In genomic region chr6:148441871-148442270, GRCm38 (mm10) we compare ENCODE assay signal across 9 mouse cellular contexts. TPM values are rescaled to one million over a fixed set of nuclear protein-coding genes. Genes with fewer than 3 reads are reported as not detected.
DNase-seq lines count a peak whose midpoint lies in the region; ATAC-seq and TF ChIP-seq lines count a peak whose summit lies in the region.
"Had no signal": no experiment of that assay in that cellular context is flagged by ENCODE, and none has a peak within 500 bp of the region (broad histone marks: within the 10 kb centered on the region; RNA-seq: fewer than 3 reads in every experiment).

No protein-coding gene starts in this region.

- peak; percentile 12 for DNase-seq in lung, embryonic 14.5 days
- DNase-seq in lung, postnatal 14 days: no peak

- H3K27me3 ChIP-seq in lung, embryonic 14.5 days (ENCODE audit: insufficient read depth, low read length): peaks cover 39% of the 10 kb centered on the region
- H3K27me3 ChIP-seq in heart, embryonic 12.5 days (replicated peaks): peaks cover 23% of the 10 kb centered on the region
- H3K27me3 ChIP-seq in kidney, embryonic 15.5 days: peaks cover 61% of the 10 kb centered on the region
- H3K27me3 ChIP-seq in stomach, embryonic 14.5 days (ENCODE audit: control insufficient read depth, insufficient read depth, low read length): no peaks in the 10 kb centered on the region

- no peak overlapping the region for H3K27ac ChIP-seq in lung, embryonic 14.5 days (ENCODE audit: low read depth)
- H3K27ac ChIP-seq in heart, embryonic 12.5 days (ENCODE audit: poor library complexity, severe bottlenecking): no peak overlapping the region
- no peak overlapping the region for H3K27ac ChIP-seq in kidney, embryonic 15.5 days
- H3K27ac ChIP-seq in stomach, embryonic 14.5 days (ENCODE audit: low read length): no peak overlapping the region

- H3K36me3 ChIP-seq in lung, embryonic 14.5 days (ENCODE audit: insufficient read depth): no peaks in the 10 kb centered on the region
- no peaks in the 10 kb centered on the region for H3K36me3 ChIP-seq in heart, embryonic 12.5 days
- no peaks in the 10 kb centered on the region for H3K36me3 ChIP-seq in kidney, embryonic 15.5 days
- H3K36me3 ChIP-seq in stomach, embryonic 14.5 days (ENCODE audit: control insufficient read depth, insufficient read depth, low read length): no peaks in the 10 kb centered on the region

- TF ChIP-seq CTCF in lung, embryonic 14.5 days (IDR thresholded peaks at IDR 0.05; ENCODE audit: low read depth): no peak

- peak overlapping the region; percentile 67 for H3K4me3 ChIP-seq in lung, embryonic 14.5 days (ENCODE audit: low read depth, low read length)
- H3K4me3 ChIP-seq in heart, embryonic 12.5 days: no peak overlapping the region; the same call in 1 of the 2 replicates
- H3K4me3 ChIP-seq in kidney, embryonic 15.5 days (replicated peaks): peak overlapping the region; percentile 73
- peak overlapping the region; percentile 65 for H3K4me3 ChIP-seq in stomach, embryonic 14.5 days (ENCODE audit: low read depth, low read length)
- H3K4me3 ChIP-seq: erythroblast, embryonic 14.5 days had no signal

- no peak for ATAC-seq in lung, embryonic 14.5 days (ENCODE audit: insufficient read depth)
- no peak for ATAC-seq in heart, embryonic 12.5 days (ENCODE audit: insufficient number of reproducible peaks, low FRiP score)
- no peak for ATAC-seq in kidney, embryonic 15.5 days (replicated peaks; ENCODE audit: low FRiP score)
- no peak for ATAC-seq in stomach, embryonic 14.5 days (ENCODE audit: insufficient number of reproducible peaks, insufficient read depth, low FRiP score, low read depth)
- ATAC-seq in activated CD4-positive, CD25-positive, alpha-beta regulatory T cell, adult 4 months: no peak
- ATAC-seq in cerebellum, adult (ENCODE audit: insufficient number of reproducible peaks, low FRiP score, low TSS enrichment): no peak
- ATAC-seq in frontal cortex, adult (ENCODE audit: low TSS enrichment): no peak

- 14% methylated on average over 5 of the region's 5 CpGs for WGBS in lung, embryonic 14.5 days
- WGBS in heart, embryonic 12.5 days: 8% methylated on average over 5 of the region's 5 CpGs
- WGBS in kidney, embryonic 15.5 days: 10% methylated on average over 5 of the region's 5 CpGs
- 8% methylated on average over 5 of the region's 5 CpGs for WGBS in stomach, embryonic 14.5 days

- no peaks in the 10 kb centered on the region for H3K9me3 ChIP-seq in lung, embryonic 14.5 days (ENCODE audit: low read depth, low read length)
- no peaks in the 10 kb centered on the region for H3K9me3 ChIP-seq in heart, embryonic 12.5 days (replicated peaks)
- H3K9me3 ChIP-seq in kidney, embryonic 15.5 days (replicated peaks): no peaks in the 10 kb centered on the region
- no peaks in the 10 kb centered on the region for H3K9me3 ChIP-seq in stomach, embryonic 14.5 days (ENCODE audit: control insufficient read depth, low read depth, low read length)

- no peak overlapping the region for H3K9ac ChIP-seq in lung, embryonic 14.5 days
- H3K9ac ChIP-seq in heart, embryonic 12.5 days: no peak overlapping the region
- H3K9ac ChIP-seq in kidney, embryonic 15.5 days: no peak overlapping the region
- H3K9ac ChIP-seq in stomach, embryonic 14.5 days (replicated peaks; ENCODE audit: low read depth, low read length): no peak overlapping the region

- H3K4me2 ChIP-seq in lung, embryonic 14.5 days: peak overlapping the region; percentile 96
- peak overlapping the region; percentile 83 for H3K4me2 ChIP-seq in heart, embryonic 12.5 days
- peak overlapping the region; percentile 97 for H3K4me2 ChIP-seq in kidney, embryonic 15.5 days
- peak overlapping the region; percentile 91 for H3K4me2 ChIP-seq in stomach, embryonic 14.5 days (replicated peaks; ENCODE audit: low read depth, low read length)

- H3K4me1 ChIP-seq in lung, embryonic 14.5 days (ENCODE audit: insufficient read depth): no peaks in the 10 kb centered on the region
- H3K4me1 ChIP-seq in heart, embryonic 12.5 days (replicated peaks): peaks cover 31% of the 10 kb centered on the region
- H3K4me1 ChIP-seq in kidney, embryonic 15.5 days: peaks cover 33% of the 10 kb centered on the region
- H3K4me1 ChIP-seq in stomach, embryonic 14.5 days (ENCODE audit: control insufficient read depth, insufficient read depth, low read length): peaks cover 5% of the 10 kb centered on the region; the same call in 1 of the 2 replicates

RNA-seq across cellular contexts. Expression of gene Tmtc1, which starts 2.3 kb away (rescaled TPM):
- 3.6 and 4.4 TPM in 2 replicates for polyA plus RNA-seq in lung, embryonic 14.5 days (2014; fragmentation: Nextera tagmentation; extraction: Ambion mirVana)
- 3.4 and 3.8 TPM in 2 replicates for polyA plus RNA-seq in heart, embryonic 12.5 days (2016; fragmentation: Nextera tagmentation; extraction: Ambion mirVana)
- 1.6 and 2.0 TPM in 2 replicates for polyA plus RNA-seq in kidney, embryonic 15.5 days (2015; fragmentation: Nextera tagmentation; extraction: Ambion mirVana)
- 2.8 and 3.3 TPM in 2 replicates for polyA plus RNA-seq in stomach, embryonic 14.5 days (2014; fragmentation: Nextera tagmentation; extraction: Ambion mirVana)
- polyA plus RNA-seq in activated CD4-positive, CD25-positive, alpha-beta regulatory T cell, adult 4 months (2017; shearing (Covaris generic)): under 1 TPM in 1 of 2 experiments, not detected in 1; 0.08 TPM
- polyA plus RNA-seq: erythroblast, embryonic 14.5 days had no signal
